Comparison of ENCODE assay signal across 8 mouse cellular contexts in genomic region chr8:11779844-11780634, GRCm38 (mm10). TPM values are rescaled to one million over a fixed set of nuclear protein-coding genes. Genes with fewer than 3 reads are reported as not detected.
DNase-seq lines count a peak whose midpoint lies in the region; ATAC-seq and TF ChIP-seq lines count a peak whose summit lies in the region.

No protein-coding gene starts in this region.

- H3K4me1 ChIP-seq in cerebellum, adult 2 months (ENCODE audit: control insufficient read depth, insufficient read depth, low read length) = peaks cover 78% of the 10 kb centered on the region
- H3K4me1 ChIP-seq in liver, embryonic 11.5 days (replicated peaks; ENCODE audit: control insufficient read depth, insufficient read depth, low read length) = peaks cover 26% of the 10 kb centered on the region

- 13% methylated on average over 10 of the region's 10 CpGs for WGBS in cerebellum, adult 2 months
- WGBS in liver, embryonic 11.5 days = 60% methylated on average over 10 of the region's 10 CpGs

- no peak for TF ChIP-seq CTCF in cerebellum, adult 2 months (IDR thresholded peaks at IDR 0.05; ENCODE audit: borderline replicate concordance, insufficient read depth, low read depth, low read length)

- peak; percentile 27 for DNase-seq in kidney, adult 18-20 months
- DNase-seq in kidney, adult 11 months = no peak
- peak; percentile 87 to 96 for DNase-seq in cerebellum, adult 2 months
- DNase-seq in heart, postnatal 4 days = peak; percentile 21
- DNase-seq in liver, embryonic 11.5 days (ENCODE audit: low spot score) = no peak
- no peak for DNase-seq in urinary bladder, adult 18-20 months (ENCODE audit: low spot score in 2 of 2)
- no peak for DNase-seq in right cerebral cortex, postnatal 10 days (ENCODE audit: low spot score in 2 of 2)
- DNase-seq in right cerebral cortex, postnatal 4 days = no peak

- peaks cover 6% of the 10 kb centered on the region for H3K36me3 ChIP-seq in liver, embryonic 11.5 days (ENCODE audit: control insufficient read depth, insufficient read depth, low read length)

- no peaks in the 10 kb centered on the region for H3K9me3 ChIP-seq in liver, embryonic 11.5 days (ENCODE audit: control insufficient read depth, low read length)

- H3K27me3 ChIP-seq in cerebellum, adult 2 months (ENCODE audit: control insufficient read depth, insufficient read depth, low read length) = no peaks in the 10 kb centered on the region
- no peaks in the 10 kb centered on the region for H3K27me3 ChIP-seq in liver, embryonic 11.5 days (replicated peaks; ENCODE audit: control insufficient read depth, insufficient read depth, low read length)

- peak overlapping the region; percentile 99 for H3K27ac ChIP-seq in cerebellum, adult 2 months (ENCODE audit: insufficient read depth, low read length)
- no peak overlapping the region for H3K27ac ChIP-seq in liver, embryonic 11.5 days (ENCODE audit: low read depth, low read length)

- peak overlapping the region; percentile 88 for H3K4me3 ChIP-seq in cerebellum, adult 2 months (replicated peaks; ENCODE audit: insufficient read depth, low read depth, low read length)
- peak overlapping the region; percentile 2 for H3K4me3 ChIP-seq in liver, embryonic 11.5 days (ENCODE audit: low read depth, low read length)

- TF ChIP-seq POLR2A in cerebellum, adult 2 months (IDR thresholded peaks at IDR 0.05; ENCODE audit: borderline replicate concordance, insufficient read depth, low read length) = peak; percentile 50; the same call in 1 of the 2 replicates

- H3K9ac ChIP-seq in liver, embryonic 11.5 days (ENCODE audit: low read depth, low read length) = no peak overlapping the region

- no peak for ATAC-seq in liver, embryonic 11.5 days (replicated peaks; ENCODE audit: low FRiP score)

- H3K4me2 ChIP-seq in liver, embryonic 11.5 days = peak overlapping the region; percentile 3; the same call in 1 of the 2 replicates

RNA-seq across cellular contexts. Expression of gene Arhgef7, which starts 52.5 kb away (rescaled TPM):
- polyA plus RNA-seq in cerebellum, adult 2 months (2012; rRNA removed) = 134 and 151 TPM in 2 replicates
- 100 to 1,000 TPM; 209 to 213 TPM for total RNA-seq in heart, postnatal 4 days (2021)
- polyA plus RNA-seq in liver, embryonic 11.5 days (2014; fragmentation: Nextera tagmentation; extraction: Ambion mirVana) = 30.1 and 31.1 TPM in 2 replicates

Comparison
In these comparisons a context has a peak if more than half of its experiments do, and no peak if none do; other contexts are left out.
1. DNase-seq: peak in kidney, adult 18-20 months (single experiment), cerebellum, adult 2 months (2 of 2) and heart, postnatal 4 days (single experiment); none in kidney, adult 11 months (single experiment), liver, embryonic 11.5 days (single experiment), urinary bladder, adult 18-20 months (0 of 2), right cerebral cortex, postnatal 10 days (0 of 2) and right cerebral cortex, postnatal 4 days (single experiment).